Mouse (Mus musculus) left cerebral cortex, postnatal 25 days (tissue): Measurements from ENCODE around the gene Aspscr1. TPM values are rescaled to one million over a fixed set of nuclear protein-coding genes. Genes with fewer than 3 reads are reported as not detected.

ENCODE experiments used
- DNase-seq, 2 experiments: peaks; one replicate each; pipeline ENCODE4 v3.0.0; 2022; ENCODE audit warnings: low spot score in 2 of 2, mixed read lengths in 1 of 2
- intact Hi-C: fragments of 180-260 bp; cut with DNase I; formaldehyde crosslinking; loops from one replicate; pipeline ENCODE4 v1.15.1; 2025
- total RNA-seq, 2 experiments: library from RNA; stranded (reverse); gene quantifications; 2 replicates each; pipeline ENCODE4 v1.2.3; 2021

Gene Aspscr1
- total RNA-seq, 2 experiments from 2014 or later: 51.2 to 53.1 TPM

- no peak for DNase-seq
- intact Hi-C loops: no loop called here
These were observed 36.8 kb downstream of the Aspscr1 start for GRCm38 (mm10) chr11:120709551-120709950.

- DNase-seq: no peak
- intact Hi-C loops: no loop called here
These were observed 37.9 kb downstream of the Aspscr1 start for GRCm38 (mm10) chr11:120710672-120711071.

- intact Hi-C loops: loop anchor here (2.0 kb wide), 4 partner anchors 53 to 131 kb away; partner anchors contain the start of genes Arhgdia and Sirt7
- DNase-seq: no peak
These were observed 39.3 kb downstream of the Aspscr1 start for GRCm38 (mm10) chr11:120711980-120712604.

DNA sequence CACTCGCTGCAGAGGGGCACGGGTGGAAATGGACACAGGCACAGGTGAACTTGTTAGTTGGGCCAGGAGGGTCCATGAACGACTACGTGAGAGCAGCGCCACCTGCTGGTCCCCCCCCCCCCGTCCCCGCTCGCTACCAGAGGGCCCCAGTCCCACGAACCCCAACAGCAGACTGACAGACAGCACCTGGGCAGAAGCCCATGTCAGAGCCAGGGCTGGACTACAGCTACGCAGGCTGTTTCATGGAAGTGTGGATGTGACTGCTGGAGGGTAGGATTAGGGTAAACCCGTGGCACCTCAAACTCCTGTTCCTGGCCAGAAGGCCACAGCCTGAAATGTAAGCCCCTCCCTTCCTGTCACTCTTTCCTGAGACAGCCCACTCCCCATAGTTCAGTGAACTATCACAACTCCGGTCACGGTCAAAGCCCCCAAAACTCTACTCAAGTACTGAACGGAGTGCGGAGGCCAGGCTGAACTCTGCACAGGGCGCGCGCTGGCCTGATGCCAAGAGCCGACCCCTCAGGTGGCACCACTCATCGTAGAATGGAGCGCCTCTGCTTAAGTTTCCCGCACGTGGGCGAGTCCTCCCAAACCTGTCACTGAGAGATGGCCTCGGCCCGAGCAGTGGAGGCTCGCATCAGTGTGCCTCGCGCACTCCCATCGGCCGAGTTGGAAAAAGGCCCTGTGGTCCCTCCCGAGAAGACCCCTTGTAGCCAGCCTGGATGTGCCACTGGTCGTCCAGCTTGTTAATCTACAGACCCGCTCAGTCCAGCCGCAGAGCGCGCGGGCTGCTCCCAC lies 40.2 kb downstream of the Aspscr1 start:
- no peak for DNase-seq
- intact Hi-C loops: loop anchor here (2.0 kb wide), 4 partner anchors 54 to 132 kb away; partner anchors contain the start of genes Arhgdia and Sirt7

- peak; percentile 97 to 100 for DNase-seq
- intact Hi-C loops: loop anchor here (2.0 kb wide), 4 partner anchors 55 to 133 kb away; partner anchors contain the start of genes Arhgdia and Sirt7
These were observed 41.1 kb downstream of the Aspscr1 start, which contains the start of the genes Cenpx and Lrrc45 for GRCm38 (mm10) chr11:120713580-120714518. Gene Cenpx (minus strand): TSS chr11:120713738. Gene Lrrc45 (plus strand): TSS chr11:120713925.

DNA sequence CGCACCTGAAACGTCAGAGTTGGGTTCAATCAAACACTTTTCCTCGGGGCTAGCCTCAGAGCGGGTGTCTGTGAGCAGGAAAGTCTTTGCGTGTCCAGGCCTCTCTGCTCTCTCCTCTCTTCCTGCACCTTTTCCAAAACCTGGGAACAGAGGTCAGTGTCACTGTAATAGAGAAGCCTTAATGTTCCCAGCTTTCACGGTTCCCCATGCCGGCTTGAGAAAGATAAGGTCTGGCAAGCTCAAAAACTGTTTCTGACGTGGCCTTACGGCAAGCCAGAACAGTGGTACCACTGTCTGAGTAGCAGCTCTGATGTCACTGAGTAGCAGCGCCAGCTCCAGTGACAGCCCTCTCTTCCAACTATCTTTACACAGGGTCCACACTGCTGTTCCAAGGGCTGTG lies 41.8 kb downstream of the Aspscr1 start:
- intact Hi-C loops: no loop called here
- no peak for DNase-seq

GRCm38 (mm10) chr11:120715131-120715530 lies 42.4 kb downstream of the Aspscr1 start:
- DNase-seq: no peak
- intact Hi-C loops: no loop called here

DNA sequence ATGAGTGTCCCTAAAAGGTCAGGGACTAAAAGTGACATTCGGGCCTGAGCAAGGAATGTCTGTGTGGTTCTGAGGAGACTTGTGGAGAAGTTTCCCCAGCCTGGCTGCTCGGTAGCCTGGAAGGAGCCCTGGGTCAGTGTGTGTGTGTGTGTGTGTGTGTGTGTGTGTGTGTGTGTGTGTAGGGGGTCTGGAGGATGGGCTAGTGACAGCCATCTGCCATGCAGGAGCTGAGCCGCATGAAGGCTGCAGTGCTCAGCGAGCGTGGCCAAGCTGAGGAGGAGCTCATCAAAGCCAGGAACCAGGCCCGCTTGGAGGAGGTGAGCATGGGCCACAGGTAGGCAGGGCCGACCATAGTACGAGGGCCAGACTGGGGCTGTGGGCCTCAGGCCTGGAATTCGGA lies 46.5 kb downstream of the Aspscr1 start:
- DNase-seq: no peak
- intact Hi-C loops: no loop called here

DNA sequence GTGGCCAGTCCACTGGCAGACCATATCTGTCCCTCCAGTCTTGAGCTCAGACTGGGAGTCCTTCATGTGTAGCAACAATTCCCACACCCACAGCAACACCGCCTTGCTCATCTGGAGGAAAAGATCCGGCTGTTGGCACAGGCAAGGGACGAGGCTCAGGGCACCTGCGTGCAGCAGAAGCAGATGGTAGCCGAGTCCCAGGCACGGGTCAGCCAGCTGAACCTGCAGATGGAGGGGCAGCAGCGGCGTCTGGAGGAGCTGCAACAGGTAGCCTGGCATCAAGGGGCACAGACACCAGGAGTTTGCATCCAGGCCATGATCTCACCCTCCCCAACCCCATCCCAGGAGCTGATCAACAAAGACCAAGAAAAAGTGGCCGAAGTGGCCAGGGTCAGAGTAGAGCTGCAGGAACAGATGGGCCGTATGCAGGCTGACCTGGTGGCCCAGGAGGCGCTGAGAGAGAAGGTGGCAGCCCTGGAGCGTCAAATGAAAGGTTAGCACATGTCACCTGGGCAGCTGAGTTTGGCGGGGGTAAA lies 47.1 kb downstream of the Aspscr1 start:
- no peak for DNase-seq
- intact Hi-C loops: loop anchor here (1.0 to 5.0 kb wide), 2 partner anchors 56 to 322 kb away; no protein-coding TSS in a partner anchor

GRCm38 (mm10) chr11:120720450-120720849 lies 47.7 kb downstream of the Aspscr1 start:
- intact Hi-C loops: loop anchor here (1.0 to 5.0 kb wide), 2 partner anchors 56 to 322 kb away; no protein-coding TSS in a partner anchor
- peak; percentile 78 to 92 for DNase-seq

GRCm38 (mm10) chr11:120721124-120722066 lies 48.6 kb downstream of the Aspscr1 start, which contains the start of gene Rac3:
Gene Rac3 (plus strand): TSS chr11:120721470.
- intact Hi-C loops: loop anchor here (5.0 kb wide), 1 partner anchor 321 kb away; no protein-coding TSS in a partner anchor
- peak; percentile 62 to 69 for DNase-seq

DNA sequence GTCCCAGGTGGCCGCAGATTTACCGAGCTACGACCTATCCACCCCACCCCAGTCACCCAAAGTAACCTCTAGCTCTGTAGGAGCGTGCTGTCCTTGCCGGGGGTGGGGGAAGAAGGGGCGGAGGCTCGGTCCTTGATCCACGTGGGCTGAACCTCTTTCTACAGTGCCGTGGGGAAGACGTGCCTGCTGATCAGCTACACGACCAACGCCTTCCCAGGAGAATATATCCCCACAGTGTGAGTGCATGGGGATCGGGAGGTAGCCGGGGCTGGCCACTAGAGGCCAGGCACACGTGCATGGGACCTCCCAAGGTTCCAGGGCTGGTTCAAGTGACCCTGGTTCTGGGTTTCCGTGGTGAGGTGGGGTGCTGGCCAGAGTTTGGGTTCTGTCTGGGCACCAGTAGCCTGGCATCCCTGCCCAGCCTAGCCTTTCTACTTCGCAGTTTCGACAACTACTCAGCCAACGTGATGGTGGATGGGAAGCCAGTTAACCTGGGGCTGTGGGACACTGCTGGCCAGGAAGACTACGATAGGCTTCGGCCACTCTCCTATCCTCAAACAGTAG lies 49.4 kb downstream of the Aspscr1 start:
- DNase-seq: no peak
- intact Hi-C loops: loop anchor here (5.0 kb wide), 1 partner anchor 320 kb away; no protein-coding TSS in a partner anchor

DNA sequence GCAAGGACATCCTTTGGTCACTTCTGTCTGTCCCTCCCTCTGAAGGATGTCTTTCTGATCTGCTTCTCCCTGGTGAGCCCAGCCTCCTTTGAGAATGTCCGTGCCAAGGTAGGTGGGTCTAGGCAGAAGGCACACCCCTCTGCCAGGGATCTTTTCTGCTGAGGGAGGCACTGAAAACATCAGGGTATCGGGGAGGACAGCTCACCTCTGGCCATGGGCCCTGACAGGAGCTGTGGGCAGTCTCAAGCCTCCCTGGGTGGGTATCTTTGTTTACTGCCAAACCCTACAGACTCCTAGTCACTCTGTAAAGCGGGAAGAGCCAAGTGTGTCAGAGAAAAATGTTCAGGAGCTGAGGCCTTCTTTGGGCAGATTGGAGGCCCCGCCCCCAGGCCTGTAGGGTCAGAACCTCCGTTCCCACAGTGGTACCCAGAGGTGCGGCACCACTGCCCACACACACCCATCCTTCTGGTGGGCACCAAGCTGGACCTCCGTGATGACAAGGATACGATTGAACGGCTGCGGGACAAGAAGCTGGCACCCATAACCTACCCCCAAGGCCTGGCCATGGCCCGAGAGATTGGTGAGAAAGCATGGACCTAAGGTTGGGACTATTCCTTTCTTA lies 50.1 kb downstream of the Aspscr1 start:
- DNase-seq: no peak
- intact Hi-C loops: loop anchor here (5.0 kb wide), 1 partner anchor 319 kb away; no protein-coding TSS in a partner anchor

GRCm38 (mm10) chr11:120723509-120723908 lies 50.7 kb downstream of the Aspscr1 start:
- intact Hi-C loops: loop anchor here (5.0 kb wide), 1 partner anchor 319 kb away; no protein-coding TSS in a partner anchor
- no peak for DNase-seq

- intact Hi-C loops: no loop called here
- DNase-seq: no peak
These were observed 53.7 kb downstream of the Aspscr1 start for GRCm38 (mm10) chr11:120726243-120727168.

DNA sequence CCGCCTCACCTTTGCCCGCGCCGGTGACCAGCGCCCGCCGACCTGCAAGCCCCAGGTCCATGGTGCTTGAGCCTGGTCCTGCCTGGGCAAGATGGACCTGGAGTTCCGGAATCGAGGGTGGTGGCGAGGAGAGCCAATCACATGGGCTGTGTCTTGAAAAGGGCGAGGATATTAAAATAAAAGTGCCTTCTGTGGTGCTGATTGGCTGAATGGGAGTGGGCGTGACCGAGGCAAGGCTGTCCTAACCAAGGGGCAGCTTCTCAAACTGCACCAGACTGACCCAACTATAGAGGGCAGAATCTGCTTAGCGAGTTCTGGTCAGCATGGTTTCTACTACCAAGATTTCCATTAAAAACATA lies 54.4 kb downstream of the Aspscr1 start, which contains the start of gene Dcxr:
Gene Dcxr (minus strand): TSS at position 113 of the 359 bp plus-strand sequence.
- intact Hi-C loops: no loop called here
- peak; percentile 65 to 81 for DNase-seq
